17 mouse cellular contexts compared by ENCODE assay signal in genomic region chr3:55751363-55751762, GRCm38 (mm10). TPM values are rescaled to one million over a fixed set of nuclear protein-coding genes. Genes with fewer than 3 reads are reported as not detected.
DNase-seq lines count a peak whose midpoint lies in the region; ATAC-seq lines count a peak whose summit lies in the region.
"Had no signal": no experiment of that assay in that cellular context is flagged by ENCODE, and none has a peak within 500 bp of the region (broad histone marks: within the 10 kb centered on the region; RNA-seq: fewer than 3 reads in every experiment).

No protein-coding gene starts in this region.

- 8% methylated on average over 5 of the region's 5 CpGs for WGBS in forebrain, embryonic 15.5 days
- 18% methylated on average over 5 of the region's 5 CpGs for WGBS in forebrain, embryonic 12.5 days
- 29% methylated on average over 5 of the region's 5 CpGs for WGBS in embryonic facial prominence, embryonic 14.5 days
- whole genome bisulfite sequencing in midbrain, embryonic 15.5 days: 26% methylated on average over 5 of the region's 5 CpGs

- ATAC-seq in forebrain, embryonic 15.5 days (replicated peaks): peak; percentile 27; the same call in 1 of the 2 replicates
- ATAC-seq in forebrain, embryonic 12.5 days (ENCODE audit: low FRiP score): no peak; the same call in 1 of the 2 replicates
- peak; percentile 45; the same call in 1 of the 2 replicates for ATAC-seq in embryonic facial prominence, embryonic 14.5 days (ENCODE audit: low read depth)
- no peak for ATAC-seq in midbrain, embryonic 15.5 days (replicated peaks)

- H3K36me3 ChIP-seq in forebrain, embryonic 15.5 days: no peaks in the 10 kb centered on the region
- no peaks in the 10 kb centered on the region for H3K36me3 ChIP-seq in forebrain, embryonic 12.5 days (replicated peaks)
- no peaks in the 10 kb centered on the region for H3K36me3 ChIP-seq in embryonic facial prominence, embryonic 14.5 days (ENCODE audit: control insufficient read depth, insufficient read depth, low read length)
- no peaks in the 10 kb centered on the region for H3K36me3 ChIP-seq in midbrain, embryonic 15.5 days (replicated peaks)
- H3K36me3 ChIP-seq: G1E; heart, embryonic 10.5 days; lung, embryonic 15.5 days had no signal

- H3K4me1 ChIP-seq in forebrain, embryonic 15.5 days: peaks cover 32% of the 10 kb centered on the region
- peaks cover 35% of the 10 kb centered on the region for H3K4me1 ChIP-seq in forebrain, embryonic 12.5 days
- 0 out of 2 replicates have a peak, but pooled peaks cover 15% of the 10 kb centered on the region for H3K4me1 ChIP-seq in embryonic facial prominence, embryonic 14.5 days (ENCODE audit: control insufficient read depth, insufficient read depth, low read length)
- peaks cover 52% of the 10 kb centered on the region for H3K4me1 ChIP-seq in midbrain, embryonic 15.5 days
- H3K4me1 ChIP-seq: lung, embryonic 15.5 days had no signal

- DNase-seq in Muller cell, postnatal 12 days (ENCODE audit: inconsistent ontology term): peak; percentile 93
- DNase-seq in embryonic facial prominence, embryonic 14.5 days (ENCODE audit: low spot score): peak; percentile 73
- no peak for DNase-seq in urinary bladder, postnatal 36 days (ENCODE audit: low spot score in 2 of 2)
- no peak for DNase-seq in kidney, postnatal 36 days
- DNase-seq: adrenal gland, postnatal 10 days; gastrocnemius, postnatal 10 days; heart, postnatal 36 days; kidney, adult 11 months; right cerebral cortex, adult 18-20 months had no signal

- no peaks in the 10 kb centered on the region for H3K9me3 ChIP-seq in forebrain, embryonic 15.5 days
- no peaks in the 10 kb centered on the region for H3K9me3 ChIP-seq in forebrain, embryonic 12.5 days
- no peaks in the 10 kb centered on the region for H3K9me3 ChIP-seq in embryonic facial prominence, embryonic 14.5 days (ENCODE audit: control insufficient read depth, low read length)
- no peaks in the 10 kb centered on the region for H3K9me3 ChIP-seq in midbrain, embryonic 15.5 days
- H3K9me3 ChIP-seq: heart, embryonic 10.5 days; lung, embryonic 15.5 days had no signal

- H3K4me2 ChIP-seq in forebrain, embryonic 15.5 days (replicated peaks): no peak overlapping the region
- H3K4me2 ChIP-seq in forebrain, embryonic 12.5 days: no peak overlapping the region
- H3K4me2 ChIP-seq in embryonic facial prominence, embryonic 14.5 days (ENCODE audit: low read depth, low read length): no peak overlapping the region
- no peak overlapping the region for H3K4me2 ChIP-seq in midbrain, embryonic 15.5 days
- H3K4me2 ChIP-seq: lung, embryonic 15.5 days had no signal

- no peak overlapping the region for H3K27ac ChIP-seq in forebrain, embryonic 15.5 days (replicated peaks)
- H3K27ac ChIP-seq in forebrain, embryonic 12.5 days: no peak overlapping the region
- H3K27ac ChIP-seq in embryonic facial prominence, embryonic 14.5 days (replicated peaks; ENCODE audit: low read depth, low read length): no peak overlapping the region
- peak overlapping the region; percentile 77 for H3K27ac ChIP-seq in midbrain, embryonic 15.5 days
- H3K27ac ChIP-seq: heart, embryonic 10.5 days; lung, embryonic 15.5 days had no signal

- H3K4me3 ChIP-seq in forebrain, embryonic 15.5 days: no peak overlapping the region
- H3K4me3 ChIP-seq in forebrain, embryonic 12.5 days (replicated peaks): no peak overlapping the region
- H3K4me3 ChIP-seq in embryonic facial prominence, embryonic 14.5 days (ENCODE audit: low read depth, low read length): no peak overlapping the region
- no peak overlapping the region for H3K4me3 ChIP-seq in midbrain, embryonic 15.5 days
- H3K4me3 ChIP-seq: heart, embryonic 10.5 days; lung, embryonic 15.5 days had no signal

- H3K9ac ChIP-seq in forebrain, embryonic 15.5 days (replicated peaks): no peak overlapping the region
- H3K9ac ChIP-seq in forebrain, embryonic 12.5 days: no peak overlapping the region
- no peak overlapping the region for H3K9ac ChIP-seq in embryonic facial prominence, embryonic 14.5 days (ENCODE audit: low read depth, low read length)
- H3K9ac ChIP-seq in midbrain, embryonic 15.5 days: no peak overlapping the region
- H3K9ac ChIP-seq: lung, embryonic 15.5 days had no signal

- H3K27me3 ChIP-seq in forebrain, embryonic 15.5 days: peaks cover 37% of the 10 kb centered on the region
- peaks cover 65% of the 10 kb centered on the region for H3K27me3 ChIP-seq in forebrain, embryonic 12.5 days
- no peaks in the 10 kb centered on the region for H3K27me3 ChIP-seq in embryonic facial prominence, embryonic 14.5 days (replicated peaks; ENCODE audit: control insufficient read depth, insufficient read depth, low read length)
- H3K27me3 ChIP-seq in midbrain, embryonic 15.5 days (replicated peaks): no peaks in the 10 kb centered on the region
- H3K27me3 ChIP-seq: lung, embryonic 15.5 days had no signal

RNA-seq across cellular contexts. Expression of gene Mab21l1, which starts 30.9 kb away (rescaled TPM):
- polyA plus RNA-seq in forebrain, embryonic 15.5 days (2015; fragmentation: Nextera tagmentation; extraction: Ambion mirVana): 16.8 and 17.8 TPM in 2 replicates
- polyA plus RNA-seq in forebrain, embryonic 12.5 days (2016; fragmentation: Nextera tagmentation; extraction: Ambion mirVana): 27.4 and 34.9 TPM in 2 replicates
- polyA plus RNA-seq in embryonic facial prominence, embryonic 14.5 days (2014; fragmentation: Nextera tagmentation; extraction: Ambion mirVana): 21.9 and 24.6 TPM in 2 replicates
- 159 and 172 TPM in 2 replicates for polyA plus RNA-seq in midbrain, embryonic 15.5 days (2015; fragmentation: Nextera tagmentation; extraction: Ambion mirVana)
- polyA plus RNA-seq: G1E; liver, adult 2 months; spleen, adult 2 months had no signal

Comparison
In these comparisons a context has a peak if more than half of its experiments do, and no peak if none do; other contexts are left out.
1. ATAC-seq: peak in forebrain, embryonic 15.5 days (single experiment) and embryonic facial prominence, embryonic 14.5 days (single experiment); none in forebrain, embryonic 12.5 days (single experiment) and midbrain, embryonic 15.5 days (single experiment).
2. DNase-seq: peak in Muller cell, postnatal 12 days (single experiment) and embryonic facial prominence, embryonic 14.5 days (single experiment); none in urinary bladder, postnatal 36 days (0 of 2) and kidney, postnatal 36 days (0 of 2).